Mouse (Mus musculus) thymus, postnatal 0 days (tissue): Measurements from ENCODE around the gene Ivd. TPM values are rescaled to one million over a fixed set of nuclear protein-coding genes. Genes with fewer than 3 reads are reported as not detected.

Source experiments
- DNase-seq: peaks from one replicate; pipeline ENCODE4 v3.0.0-alpha.2; 2015; ENCODE audit warnings: low spot score
- polyA plus RNA-seq: library from polyadenylated mRNA; unstranded; fragments of >200 nt; fragmentation: Nextera tagmentation; extraction: Ambion mirVana; gene quantifications from 2 replicates; pipeline ENCODE4 v1.2.1, GENCODE M21; 2015

Gene Ivd
- 33.7 and 47.5 TPM in 2 replicates for polyA plus RNA-seq

DNA sequence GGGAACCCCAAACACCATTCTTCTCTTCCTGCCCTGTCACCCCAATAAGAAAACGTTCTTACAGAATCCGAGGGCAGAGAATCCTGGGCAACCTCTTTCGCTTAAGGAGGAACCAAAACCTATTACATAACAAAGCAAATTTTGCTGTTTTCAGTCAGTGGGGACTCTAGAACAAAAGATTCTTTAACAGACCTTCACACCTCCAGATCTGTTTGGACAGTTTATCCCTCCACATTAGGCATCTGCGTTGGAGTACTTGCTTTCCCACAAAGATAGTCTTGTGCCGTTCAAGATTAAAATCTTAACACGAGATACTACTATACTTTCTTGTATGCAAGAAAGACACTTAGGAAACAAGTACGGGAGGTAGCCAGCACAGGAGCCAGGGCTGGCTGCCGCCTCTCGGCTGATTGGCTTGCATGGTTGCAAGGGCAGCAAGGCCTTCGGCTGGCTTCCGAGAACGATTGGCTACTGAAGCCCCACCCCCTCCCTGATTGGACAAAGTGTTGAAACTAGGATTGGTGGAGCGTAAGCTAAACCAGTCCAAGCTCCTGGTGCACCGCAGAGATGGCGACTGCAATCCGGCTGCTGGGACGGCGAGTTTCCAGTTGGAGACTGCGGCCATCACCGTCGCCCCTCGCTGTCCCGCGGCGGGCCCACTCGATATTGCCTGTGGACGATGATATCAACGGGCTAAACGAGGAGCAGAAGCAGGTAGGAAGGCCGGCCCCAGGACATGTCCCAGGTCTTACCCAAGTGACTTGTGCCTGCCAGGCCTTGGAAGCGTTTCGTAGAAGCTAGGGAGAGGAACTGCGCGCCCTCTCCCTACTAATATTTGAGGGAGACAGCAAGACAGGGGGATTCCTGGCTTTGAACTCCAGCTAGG lies at the start of gene Ivd:
Gene Ivd (plus strand): TSS at position 501 of the 886 bp plus-strand sequence.
- DNase-seq, result peak; percentile 96

DNA sequence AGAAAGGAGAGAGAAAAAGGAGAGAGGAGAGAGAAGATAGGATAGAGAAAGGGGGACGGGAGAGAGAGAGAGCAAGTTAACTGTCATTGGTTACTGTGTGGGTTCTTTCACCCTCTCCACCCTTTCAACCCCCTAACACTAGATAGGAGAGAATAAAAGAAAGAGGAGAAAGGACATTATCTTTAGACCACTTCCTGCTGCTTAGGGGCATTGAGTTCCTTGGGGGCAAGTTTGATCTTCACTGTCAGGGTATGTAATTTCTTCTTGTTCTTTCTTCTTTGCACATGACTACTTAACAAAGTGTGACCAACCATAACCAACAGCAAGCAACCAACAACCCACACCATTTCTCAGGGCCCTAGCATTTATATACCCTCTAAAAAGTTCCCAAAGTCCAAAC lies 49.0 kb upstream of the Ivd start:
- DNase-seq, result no peak

DNA sequence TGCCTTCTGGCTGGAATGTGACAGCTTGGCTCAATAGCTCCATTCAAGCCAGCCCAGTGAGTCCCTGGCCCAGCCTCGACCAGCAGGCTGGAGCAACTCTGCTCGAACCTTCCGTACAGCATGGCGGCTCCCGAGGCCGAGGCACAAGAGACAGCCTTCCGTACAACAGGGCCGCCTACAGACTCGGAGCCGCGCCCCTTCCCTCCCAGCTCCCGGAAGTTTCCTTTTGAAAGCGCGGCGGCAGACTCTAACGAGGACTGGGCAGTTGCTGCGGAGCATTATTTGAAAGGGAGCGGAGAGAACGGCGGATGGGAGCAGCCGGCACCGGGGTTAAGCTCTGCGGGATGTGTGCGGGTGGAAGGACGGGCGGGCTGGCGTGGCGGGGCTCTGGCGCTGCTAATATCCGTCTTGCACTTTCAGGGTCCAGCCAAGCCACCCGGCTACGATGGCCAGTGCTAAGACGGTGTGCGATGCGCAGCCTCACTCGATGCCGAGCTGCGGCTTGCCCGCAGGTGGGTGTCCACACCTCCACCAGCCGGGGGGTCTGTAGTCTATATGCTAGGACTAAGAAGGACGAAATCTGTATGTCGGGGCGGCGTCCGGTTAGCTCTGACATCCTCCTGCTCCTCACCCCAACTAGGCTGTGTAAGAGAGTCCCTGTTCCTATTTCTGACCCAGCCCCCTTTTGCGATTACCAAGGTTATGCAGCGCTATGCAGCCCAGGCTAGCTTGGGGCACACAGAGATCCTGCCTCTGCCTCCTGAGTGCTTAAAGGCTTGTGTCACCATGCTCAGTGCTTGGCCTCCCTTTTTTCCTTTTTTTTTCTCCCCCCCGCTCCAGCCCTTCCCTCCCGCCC lies 47.5 kb upstream of the Ivd start, which contains the start of gene Knstrn:
Gene Knstrn (plus strand): TSS at position 23 of the 856 bp plus-strand sequence.
- peak; percentile 87 for DNase-seq

DNA sequence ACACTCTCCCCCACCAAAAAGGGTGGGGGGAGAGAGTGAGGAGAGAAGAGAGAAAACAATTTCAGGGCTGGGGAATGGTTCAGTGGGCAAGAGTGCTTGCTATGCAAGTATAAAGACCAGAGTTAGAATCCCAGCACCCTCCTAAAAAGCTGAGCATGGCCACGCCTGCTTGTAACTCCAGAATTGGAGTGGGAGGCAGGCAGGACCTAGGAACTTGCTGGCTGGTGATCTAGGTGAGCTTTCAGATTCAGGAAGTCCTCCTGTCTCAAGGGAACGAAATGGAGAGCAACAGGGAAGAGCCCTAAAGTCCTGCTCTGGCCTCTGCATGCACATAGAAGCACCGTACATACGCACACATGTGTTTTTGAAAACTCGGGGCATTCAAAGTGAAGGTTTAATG lies 39.0 kb upstream of the Ivd start:
- no peak for DNase-seq

DNA sequence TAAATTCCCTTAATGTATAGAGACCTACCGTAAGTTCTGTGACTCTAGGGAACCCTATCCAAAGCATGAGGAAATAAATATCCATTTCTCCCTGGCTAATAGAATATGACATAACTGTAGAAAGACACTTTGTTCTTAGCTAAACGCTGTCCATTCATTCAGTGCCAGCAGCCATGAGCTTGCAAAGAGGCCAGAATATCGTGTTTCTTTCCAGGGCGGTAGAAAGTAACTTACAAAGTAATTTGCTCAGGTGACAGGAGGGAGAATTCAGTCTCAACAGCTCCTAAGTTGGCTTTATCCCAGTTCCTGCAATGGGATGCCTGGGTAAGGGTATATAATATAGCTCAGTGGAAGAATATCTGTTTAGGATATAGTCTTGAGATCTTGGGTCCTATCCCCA lies 37.4 kb upstream of the Ivd start:
- no peak for DNase-seq

DNA sequence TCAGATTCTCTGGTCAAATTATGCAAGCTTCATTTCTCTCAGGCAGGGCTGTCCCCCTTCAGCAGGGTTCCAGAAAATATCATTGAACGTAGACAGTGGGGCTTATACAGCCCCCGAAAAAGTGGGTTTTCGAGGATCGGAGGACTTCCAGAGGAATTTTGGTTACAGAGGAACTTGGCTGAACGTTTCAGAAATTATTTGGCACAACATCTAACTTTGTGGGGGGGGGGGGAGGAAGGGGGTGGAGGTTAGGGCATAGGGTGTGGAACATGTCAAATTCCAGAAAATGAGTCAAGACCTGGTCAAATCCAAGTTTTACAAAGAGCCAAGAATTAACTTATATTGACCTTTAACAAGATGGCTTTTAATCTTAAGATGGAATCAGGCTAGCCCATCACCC lies 32.7 kb upstream of the Ivd start:
- no peak for DNase-seq

DNA sequence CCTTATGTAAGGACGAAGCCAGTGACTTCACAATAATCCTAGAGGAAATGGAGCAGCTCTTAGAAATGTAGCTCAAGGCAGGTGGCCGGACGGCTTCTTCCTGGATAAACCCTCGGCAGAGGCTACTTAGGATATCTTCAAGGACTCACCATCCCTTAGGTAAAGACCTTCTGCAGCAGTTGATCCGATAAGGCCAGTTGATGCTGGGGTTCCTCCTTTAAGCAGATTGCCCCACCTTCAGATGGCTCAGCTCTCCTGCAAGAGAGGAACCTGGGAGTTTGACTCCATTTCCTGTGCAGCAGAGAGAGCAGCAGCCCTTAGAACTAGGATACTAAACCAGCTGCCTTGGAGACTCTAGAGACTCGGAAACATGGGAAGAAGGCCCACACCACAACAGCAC lies 27.7 kb upstream of the Ivd start:
- no peak for DNase-seq

DNA sequence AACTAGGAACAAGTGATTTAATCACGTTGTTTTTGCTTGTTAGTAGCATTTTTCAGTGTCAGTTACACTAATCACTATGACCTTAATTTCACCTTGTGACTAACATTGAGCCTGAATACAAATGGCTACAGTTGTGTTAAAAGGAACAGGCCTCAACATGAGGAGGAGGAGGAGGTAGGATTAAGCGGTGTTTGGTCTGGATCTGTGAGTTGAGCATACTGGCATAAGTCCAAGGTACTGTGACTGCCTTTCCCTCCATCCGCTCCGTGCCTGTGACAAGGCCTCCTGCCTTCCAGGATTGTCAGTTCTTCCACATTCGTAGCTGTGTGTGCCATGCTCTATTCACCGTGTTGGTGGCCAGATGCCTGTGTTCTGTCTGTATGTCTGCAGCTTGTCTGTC lies 26.6 kb upstream of the Ivd start:
- no peak for DNase-seq

DNA sequence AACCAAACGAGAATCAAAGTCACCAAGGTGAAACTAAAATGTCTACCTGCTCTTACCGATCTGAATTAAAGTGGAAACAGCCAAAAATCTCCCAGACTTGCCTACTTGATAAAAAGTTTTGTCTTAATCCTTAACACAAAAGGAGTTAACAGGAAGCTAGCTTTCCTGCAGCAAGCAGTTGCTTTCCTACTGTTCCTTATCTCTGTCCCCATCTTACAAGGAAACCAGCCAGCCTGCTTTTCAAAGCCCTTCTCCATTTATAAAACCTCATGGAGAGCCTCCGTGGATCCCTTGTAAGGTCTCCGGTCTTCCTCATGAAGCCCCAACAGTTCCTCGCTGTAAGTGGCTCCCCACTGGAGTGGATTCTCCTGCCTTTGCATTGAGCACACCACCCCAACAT lies 23.4 kb upstream of the Ivd start:
- DNase-seq, result no peak

DNA sequence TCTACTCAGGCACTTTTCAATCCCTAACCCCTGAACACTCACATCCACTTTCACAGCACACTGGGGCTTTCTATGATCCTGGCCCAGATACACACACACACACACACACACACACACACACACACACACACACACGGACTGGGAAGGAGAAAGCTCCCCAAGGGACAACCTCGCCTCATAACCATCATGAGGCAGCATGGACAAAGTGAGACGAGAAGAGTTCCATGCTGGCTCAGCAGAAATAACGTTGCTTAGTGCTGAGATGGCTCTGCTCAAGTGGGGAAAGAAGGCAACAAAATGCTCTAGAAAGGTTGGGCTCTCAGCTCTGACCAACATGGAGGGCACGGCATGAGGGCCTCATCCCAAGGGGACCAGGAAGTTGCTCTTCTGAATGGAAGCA lies 20.6 kb upstream of the Ivd start:
- no peak for DNase-seq

DNA sequence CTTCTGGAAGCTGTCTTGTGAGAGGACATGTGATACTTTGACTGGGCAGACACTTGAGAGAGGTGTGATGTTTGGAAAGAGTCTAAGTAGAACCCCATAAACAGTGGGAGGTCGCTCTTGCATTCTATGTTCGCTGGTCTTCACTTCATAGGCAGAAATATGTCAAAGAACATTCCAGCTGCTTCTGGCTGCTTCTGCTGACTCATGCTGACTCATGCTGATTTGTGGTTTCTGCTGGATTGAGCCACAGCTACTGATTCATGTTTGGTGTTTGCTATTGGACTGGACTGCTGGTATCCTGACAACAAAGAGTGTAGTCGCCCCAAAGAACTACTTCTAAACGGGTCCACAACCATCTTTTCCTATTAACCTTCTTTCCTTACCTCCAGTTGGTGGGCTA lies 20.0 kb upstream of the Ivd start:
- DNase-seq, result no peak

DNA sequence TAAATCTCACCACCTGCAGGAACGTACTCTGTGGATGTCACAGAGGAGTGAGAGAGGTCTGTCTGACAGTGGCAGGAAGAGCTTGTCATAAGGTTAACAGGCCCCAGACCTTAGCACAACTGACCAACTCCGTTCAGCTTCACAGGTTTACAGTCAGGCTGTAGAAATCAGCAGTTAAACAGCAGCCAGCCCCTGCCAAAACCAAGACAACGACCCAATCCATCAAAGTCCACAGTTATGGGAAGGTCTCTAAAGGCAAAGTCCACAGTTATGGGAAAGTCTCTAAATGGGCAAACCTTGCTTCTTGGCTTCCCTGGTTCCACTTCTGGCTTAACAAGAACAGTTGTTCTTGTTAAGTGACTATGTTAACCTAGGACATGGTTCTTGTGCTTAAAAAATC lies 17.3 kb upstream of the Ivd start:
- no peak for DNase-seq

DNA sequence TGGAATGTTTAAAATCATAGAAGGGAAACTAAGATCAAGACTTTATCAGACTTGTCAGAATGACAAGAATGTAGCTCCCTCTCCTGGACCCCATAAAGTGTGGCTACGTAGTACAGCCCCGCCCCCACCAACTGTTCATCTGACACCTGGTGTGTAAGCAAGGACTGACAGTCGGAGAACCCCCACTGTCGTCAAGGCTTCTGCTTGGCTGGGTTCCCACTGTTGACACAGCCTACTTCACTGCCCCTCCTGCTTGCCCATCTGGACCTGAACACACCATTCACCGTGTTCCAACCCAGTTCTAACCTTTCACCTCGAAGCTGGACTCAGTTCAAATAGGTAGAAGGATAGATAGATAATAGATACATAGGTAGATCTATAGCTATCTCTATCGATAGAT lies 15.5 kb upstream of the Ivd start:
- peak; percentile 87 for DNase-seq

DNA sequence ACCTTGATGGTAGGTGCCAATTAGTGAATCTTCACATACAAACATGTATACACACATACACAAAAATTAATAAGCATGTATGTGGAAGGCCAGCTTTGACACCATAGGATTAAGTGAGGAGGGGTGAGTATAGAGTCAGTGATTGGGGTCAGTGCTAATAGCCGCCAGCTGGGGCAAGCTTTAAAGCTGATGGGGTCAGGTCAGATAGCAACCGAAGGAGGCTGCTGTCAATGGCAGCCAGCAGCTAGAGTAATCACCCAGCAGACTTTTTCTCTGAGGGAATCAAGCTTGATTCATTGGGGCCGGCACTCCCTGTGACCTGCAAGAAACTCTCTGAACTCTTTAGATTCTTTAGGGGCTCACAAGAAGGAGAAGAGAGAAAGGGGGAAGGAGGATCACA lies 10.0 kb upstream of the Ivd start:
- no peak for DNase-seq

DNA sequence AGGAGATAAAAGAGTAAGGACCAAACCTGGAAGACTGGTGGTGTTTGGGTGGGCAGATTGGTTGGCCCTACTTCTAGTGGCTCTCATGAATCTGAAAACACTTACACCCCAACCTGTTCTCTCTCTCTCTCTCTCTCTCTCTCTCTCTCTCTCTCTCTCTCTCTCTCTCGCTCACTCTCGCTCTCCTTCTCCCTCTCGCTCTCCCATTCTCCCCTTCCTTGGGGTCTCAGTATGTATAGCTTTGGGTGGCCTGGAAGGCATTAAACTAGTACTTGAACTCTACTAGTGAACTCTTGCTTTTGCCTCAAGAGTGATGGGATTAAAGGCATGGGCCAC lies 554 bp downstream of the Ivd start:
- no peak for DNase-seq

DNA sequence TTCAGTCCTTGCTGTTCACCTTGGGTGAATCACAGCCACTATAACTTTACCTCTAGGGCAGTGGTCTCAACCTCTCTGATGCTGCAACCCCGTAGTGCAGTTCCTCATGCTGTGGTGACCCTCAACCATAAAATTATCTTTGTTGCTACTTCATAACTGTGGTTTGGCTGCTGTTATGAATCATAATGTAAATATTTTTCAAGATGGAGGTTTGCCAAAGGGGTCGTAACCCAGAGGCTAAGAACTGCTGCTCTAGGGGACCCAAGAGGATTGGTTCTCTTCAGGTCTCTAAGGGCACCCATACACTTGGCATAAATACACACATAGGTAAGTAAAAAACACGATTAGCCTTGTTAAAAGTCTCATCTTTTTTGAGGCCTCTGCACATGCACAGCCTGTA lies 8.8 kb downstream of the Ivd start:
- DNase-seq, result no peak

DNA sequence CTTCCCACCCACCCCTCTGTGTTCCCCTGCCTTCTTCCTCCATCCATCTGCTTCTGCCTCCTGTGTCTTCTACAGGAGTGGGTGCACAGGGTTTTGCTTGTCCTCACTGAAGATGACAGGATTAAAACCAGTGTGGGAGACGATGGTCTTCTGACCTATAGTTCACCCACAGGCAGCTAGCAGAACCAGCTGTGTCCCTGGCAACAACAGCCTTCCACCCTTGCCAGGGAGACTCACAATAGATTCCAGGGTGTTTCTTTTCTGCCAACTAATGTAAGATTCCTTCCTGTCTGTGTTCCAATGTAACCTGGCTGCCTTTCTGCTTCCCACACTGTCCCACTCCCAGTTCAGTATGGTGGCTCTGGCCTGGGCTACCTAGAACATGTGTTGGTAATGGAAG lies 9.3 kb downstream of the Ivd start:
- no peak for DNase-seq

DNA sequence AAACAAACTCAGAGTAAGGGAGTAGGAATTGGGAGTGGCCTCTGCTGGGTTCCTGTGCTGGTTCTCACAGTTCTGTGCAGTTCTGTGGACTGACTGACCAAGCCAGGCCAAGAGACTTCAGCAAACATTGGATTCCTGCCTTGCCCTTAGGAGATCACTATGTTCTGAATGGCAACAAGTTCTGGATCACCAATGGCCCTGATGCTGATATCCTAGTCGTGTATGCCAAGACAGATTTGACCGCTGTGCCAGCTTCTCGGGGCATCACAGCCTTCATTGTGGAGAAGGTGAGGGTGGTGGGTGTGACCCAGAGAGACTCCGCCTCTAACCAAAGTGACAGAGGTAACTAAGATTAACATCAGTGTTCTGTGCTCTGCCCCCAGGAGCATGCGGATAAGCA lies 11.3 kb downstream of the Ivd start:
- DNase-seq, result no peak

DNA sequence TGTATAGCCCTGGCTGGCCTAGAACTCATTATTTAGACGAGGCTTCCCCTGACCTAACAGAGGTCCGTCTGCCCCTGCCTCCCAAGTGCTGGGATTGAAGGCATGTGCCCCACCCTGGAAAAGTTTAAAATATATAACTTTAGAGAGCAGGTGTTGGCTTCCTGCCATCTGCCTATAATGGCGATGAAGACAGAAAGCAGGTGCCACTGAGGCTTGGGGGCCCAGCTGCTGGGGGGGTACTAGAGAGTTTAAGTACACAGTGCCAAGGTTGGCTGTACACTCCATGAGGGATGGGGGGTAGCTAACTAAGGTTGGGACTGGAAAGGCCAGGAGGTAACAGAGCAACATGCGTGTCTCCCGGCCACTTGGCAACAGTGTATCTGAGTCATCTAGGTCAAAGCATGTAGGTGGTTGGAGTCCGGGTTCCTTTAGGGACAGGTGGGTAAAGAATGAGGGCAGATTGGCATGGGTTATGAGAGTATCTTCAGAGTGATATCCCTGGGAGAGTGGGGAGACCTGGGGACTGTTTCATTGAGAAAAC lies 12.2 kb downstream of the Ivd start:
- DNase-seq, result no peak

DNA sequence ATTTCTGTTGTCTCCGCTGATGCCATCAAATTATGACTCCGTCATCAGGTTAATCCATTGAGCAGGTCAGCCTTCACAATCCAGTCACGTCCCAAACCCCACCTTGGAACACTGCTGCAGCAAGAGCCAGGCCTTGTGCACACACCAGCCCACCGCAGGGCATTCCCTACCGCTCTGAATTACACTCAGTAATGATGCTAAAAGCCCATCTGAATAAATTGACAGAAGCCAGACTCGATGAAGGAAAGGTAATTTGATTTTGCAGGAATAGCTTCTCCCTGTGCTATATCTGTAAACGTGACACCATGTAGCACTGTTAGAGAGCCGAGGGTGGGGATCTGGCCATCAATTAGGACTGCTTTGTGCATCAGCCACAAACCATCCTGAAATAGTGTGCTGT lies 13.6 kb downstream of the Ivd start:
- no peak for DNase-seq

DNA sequence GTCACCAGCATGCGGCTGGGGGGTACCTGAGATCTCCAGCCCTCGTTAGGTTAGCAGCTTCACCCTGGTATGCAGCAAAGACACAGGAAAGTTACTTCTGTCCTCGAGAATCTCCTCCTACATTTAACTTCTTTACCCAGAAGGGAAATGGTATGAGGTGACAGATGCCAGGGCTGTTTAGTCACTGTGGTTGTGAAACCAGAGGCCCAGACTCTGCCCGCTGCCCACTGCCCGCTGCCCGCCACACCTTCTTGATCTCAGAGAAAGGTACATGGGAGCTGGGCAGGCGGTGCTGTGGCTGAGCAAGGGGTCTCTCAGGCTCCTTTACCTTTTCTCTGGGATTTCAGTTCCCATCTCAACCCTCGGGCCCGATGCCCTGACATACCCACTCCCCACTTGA lies 14.7 kb downstream of the Ivd start:
- no peak for DNase-seq

DNA sequence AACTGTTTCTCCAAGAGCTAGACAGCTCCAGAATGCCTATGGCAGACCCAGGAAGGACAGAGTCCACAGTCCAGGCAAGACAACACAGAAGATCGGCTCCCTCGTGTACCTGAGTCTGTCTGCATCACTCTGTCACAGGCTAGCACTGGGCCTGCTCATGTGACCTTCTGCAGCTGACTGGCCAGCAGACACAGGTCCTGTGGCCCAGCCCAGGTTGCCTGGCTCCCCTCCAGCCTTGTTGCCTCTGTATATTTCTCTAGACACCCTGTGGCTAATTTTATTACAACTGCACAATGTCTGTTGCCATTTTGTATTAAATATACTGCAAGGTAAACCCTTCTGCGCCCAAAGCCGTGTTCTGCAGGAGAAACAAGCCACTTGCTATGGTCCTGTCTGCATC lies 19.3 kb downstream of the Ivd start:
- DNase-seq, result no peak
